Mouse (Mus musculus) CD8-positive naive resting alpha-beta T cell, adult 2 months (primary cell): ENCODE results near the gene Mn1.

Source experiments
- DNase-seq, 2 experiments: peaks; one replicate each; pipeline ENCODE4 v3.0.0; 2022; ENCODE audit warnings: low read depth in 2 of 2, low spot score in 2 of 2

Mn1 gene

GRCm38 (mm10) chr5:111475721-111476120 lies 58.6 kb downstream of the Mn1 start:
- no peak for DNase-seq

GRCm38 (mm10) chr5:111476141-111476540 lies 59.0 kb downstream of the Mn1 start:
- no peak for DNase-seq

- DNase-seq: no peak
Observed at GRCm38 (mm10) chr5:111485907-111486306, 68.7 kb downstream of the Mn1 start.

GRCm38 (mm10) chr5:111489022-111489616 lies 72.0 kb downstream of the Mn1 start:
- DNase-seq: no peak

GRCm38 (mm10) chr5:111490599-111490998 lies 73.4 kb downstream of the Mn1 start:
- DNase-seq: no peak

GRCm38 (mm10) chr5:111491485-111491884 lies 74.3 kb downstream of the Mn1 start:
- DNase-seq: no peak

- DNase-seq: no peak
Observed at GRCm38 (mm10) chr5:111500036-111500435, 82.9 kb downstream of the Mn1 start.

- DNase-seq: no peak
Observed at GRCm38 (mm10) chr5:111501691-111502441, 84.7 kb downstream of the Mn1 start.

GRCm38 (mm10) chr5:111505241-111505640 lies 88.1 kb downstream of the Mn1 start:
- no peak for DNase-seq

- DNase-seq: no peak
Observed at GRCm38 (mm10) chr5:111505824-111506223, 88.7 kb downstream of the Mn1 start.

- no peak for DNase-seq
Observed at GRCm38 (mm10) chr5:111506410-111506809, 89.2 kb downstream of the Mn1 start.
